Mouse (Mus musculus): ENCODE data around the gene Urb2. TPM values are rescaled to one million over a fixed set of nuclear protein-coding genes. Genes with fewer than 3 reads are reported as not detected.

The Urb2 gene
- polyA plus RNA-seq, 1 experiment from 2014 or later, result 9.0 TPM

DNA sequence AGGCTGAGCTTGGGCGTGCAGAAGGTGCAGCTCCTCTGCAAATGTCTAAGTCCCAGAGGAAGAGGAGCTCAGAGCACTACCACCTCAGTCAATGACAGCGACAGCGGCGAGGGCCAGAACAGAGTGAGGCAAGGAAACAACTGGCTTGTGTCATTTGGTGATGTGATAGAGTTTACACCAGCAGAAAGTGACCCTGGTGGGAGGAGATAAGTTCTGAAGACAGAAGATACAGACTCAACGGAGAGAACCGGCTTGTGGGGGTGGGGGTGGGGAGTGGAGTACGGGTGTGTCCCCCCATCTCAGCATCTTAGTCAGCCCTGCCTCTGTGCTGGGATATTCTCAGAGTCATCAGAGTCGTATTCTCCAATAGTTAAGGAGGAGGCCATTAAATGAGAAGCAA, 56.1 kb downstream of the Urb2 start:
- no peak overlapping the region for H3K9ac ChIP-seq
- H3K4me3 ChIP-seq (ENCODE audit: low read depth, low read length), result no peak overlapping the region
- DNase-seq, result no peak
- no peaks in the 10 kb centered on the region for H3K27me3 ChIP-seq (ENCODE audit: insufficient read depth, low read length)
- no peaks in the 10 kb centered on the region for H3K4me1 ChIP-seq (ENCODE audit: insufficient read depth)
- no peaks in the 10 kb centered on the region for H3K36me3 ChIP-seq (ENCODE audit: insufficient read depth)
- no peaks in the 10 kb centered on the region for H3K9me3 ChIP-seq (ENCODE audit: low read depth, low read length)
- H3K27ac ChIP-seq (ENCODE audit: low read depth), result no peak overlapping the region
- H3K4me2 ChIP-seq, result no peak overlapping the region
- no peak for ATAC-seq (ENCODE audit: insufficient read depth)
- TF ChIP-seq CTCF (IDR thresholded peaks at IDR 0.05; ENCODE audit: low read depth), result no peak
- 66% methylated on average over 8 of the region's 8 CpGs for WGBS

DNA sequence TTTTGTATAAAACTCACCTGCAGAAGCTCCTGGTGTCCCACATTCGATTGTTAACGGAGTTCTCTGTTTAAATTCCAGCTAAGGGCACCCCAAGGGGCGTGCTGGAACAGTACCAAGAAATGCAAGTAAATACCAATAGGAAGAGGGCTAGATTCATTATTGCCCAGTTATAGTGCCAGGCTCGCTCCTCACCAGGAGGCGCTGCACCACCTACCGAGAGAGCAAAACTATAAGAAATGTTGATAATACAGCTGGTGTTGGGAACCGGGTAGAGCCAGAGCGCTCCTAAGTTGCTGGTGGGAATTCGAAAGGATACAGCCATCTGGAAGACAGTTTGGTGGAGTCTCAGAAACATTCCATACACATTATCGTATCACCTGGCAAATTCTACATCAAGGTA, 56.7 kb downstream of the Urb2 start:
- WGBS, result 79% methylated on average over 10 of the region's 10 CpGs

DNA sequence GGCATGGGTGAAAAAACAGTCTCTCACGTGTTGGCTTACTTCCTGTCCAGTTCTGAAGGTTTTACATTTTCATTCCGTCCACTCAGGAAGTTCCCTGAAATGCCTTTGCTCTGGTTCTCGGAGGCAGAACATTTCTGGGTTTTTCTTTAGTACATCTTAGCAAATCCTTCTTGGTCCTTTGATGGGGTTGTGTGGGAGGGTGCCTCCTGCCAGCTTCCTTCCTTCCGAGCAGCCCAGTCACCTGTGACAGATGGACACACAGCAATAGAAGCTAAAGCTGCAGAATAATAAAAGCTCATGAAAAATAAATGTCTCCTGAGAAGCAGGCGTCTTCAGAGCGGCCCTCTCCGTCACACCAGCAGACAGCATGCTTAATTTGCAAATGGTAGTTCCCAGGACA, 57.7 kb downstream of the Urb2 start:
- WGBS, result 69% methylated on average over 7 of the region's 7 CpGs
- H3K36me3 ChIP-seq (ENCODE audit: insufficient read depth), result no peaks in the 10 kb centered on the region
- no peaks in the 10 kb centered on the region for H3K9me3 ChIP-seq (ENCODE audit: low read depth, low read length)
- H3K27me3 ChIP-seq (ENCODE audit: insufficient read depth, low read length), result no peaks in the 10 kb centered on the region
- no peak overlapping the region for H3K4me3 ChIP-seq (ENCODE audit: low read depth, low read length)
- no peak for TF ChIP-seq CTCF (IDR thresholded peaks at IDR 0.05; ENCODE audit: low read depth)
- H3K4me1 ChIP-seq (ENCODE audit: insufficient read depth), result no peaks in the 10 kb centered on the region
- no peak overlapping the region for H3K9ac ChIP-seq
- no peak overlapping the region for H3K4me2 ChIP-seq
- no peak overlapping the region for H3K27ac ChIP-seq (ENCODE audit: low read depth)
- DNase-seq, result no peak
- no peak for ATAC-seq (ENCODE audit: insufficient read depth)

More for the DNA sequence above, 56.7 kb downstream of the Urb2 start:
- TF ChIP-seq CTCF (IDR thresholded peaks at IDR 0.05; ENCODE audit: low read depth), result peak; percentile 52
- Histone ChIP-seq H3K4me3 (ENCODE audit: low read depth, low read length) (no peak overlapping the region), H3K9ac (no peak overlapping the region), H3K36me3 (ENCODE audit: insufficient read depth) (no peaks in the 10 kb centered on the region), H3K9me3 (ENCODE audit: low read depth, low read length) (no peaks in the 10 kb centered on the region), H3K4me2 (no peak overlapping the region), H3K4me1 (ENCODE audit: insufficient read depth) (no peaks in the 10 kb centered on the region), H3K27me3 (ENCODE audit: insufficient read depth, low read length) (no peaks in the 10 kb centered on the region), H3K27ac (ENCODE audit: low read depth) (no peak overlapping the region)
- DNase-seq (peak; percentile 40), ATAC-seq (ENCODE audit: insufficient read depth) (no peak)

DNA sequence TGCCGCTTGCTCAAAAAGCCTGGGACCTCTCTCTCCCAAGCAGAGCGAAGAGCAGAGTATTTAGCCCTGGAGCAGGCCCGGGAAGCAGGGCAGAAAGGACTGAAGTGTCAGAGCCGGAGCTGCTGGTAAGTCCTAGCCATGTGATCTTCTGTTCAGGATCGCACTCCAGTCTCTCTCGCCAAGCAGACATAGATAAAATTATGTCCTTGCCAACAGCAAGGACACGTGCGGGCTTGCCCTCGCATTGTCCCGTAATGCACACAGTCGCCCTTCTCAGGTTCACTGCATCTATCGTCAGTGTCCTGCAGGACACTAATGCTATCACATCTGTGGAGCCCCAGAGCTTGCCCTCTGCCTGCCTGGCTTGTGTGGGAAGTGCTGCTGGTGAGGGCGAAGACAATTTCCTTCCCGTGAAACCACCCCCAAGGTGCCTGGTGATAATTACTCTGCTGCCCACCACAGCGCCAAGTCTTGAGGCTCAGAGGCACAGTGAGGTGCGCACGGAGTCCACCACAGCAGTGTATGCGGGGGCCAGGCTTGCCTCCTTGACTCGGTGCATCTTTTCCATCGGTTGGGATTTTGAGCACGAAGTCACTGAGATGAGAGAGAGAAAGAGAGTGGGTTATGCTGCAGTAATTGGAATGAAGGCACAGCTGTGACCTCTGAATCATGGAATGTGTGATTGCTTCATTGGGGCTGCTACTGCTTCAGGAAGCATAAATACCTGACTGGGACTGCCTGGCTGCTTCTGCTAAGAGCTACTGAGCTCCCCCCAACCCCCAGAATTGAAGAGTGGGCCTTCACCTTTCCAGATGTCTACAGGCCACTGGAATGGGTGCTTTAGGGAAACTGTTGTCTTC, 59.4 kb downstream of the Urb2 start:
- no peak overlapping the region for H3K27ac ChIP-seq (ENCODE audit: low read depth)
- H3K36me3 ChIP-seq (ENCODE audit: insufficient read depth), result no peaks in the 10 kb centered on the region
- DNase-seq (no peak), ATAC-seq (ENCODE audit: insufficient read depth) (no peak)
- no peak for TF ChIP-seq CTCF (IDR thresholded peaks at IDR 0.05; ENCODE audit: low read depth)
- H3K4me2 ChIP-seq, result no peak overlapping the region
- 78% methylated on average over 21 of the region's 21 CpGs for WGBS
- no peak overlapping the region for H3K4me3 ChIP-seq (ENCODE audit: low read depth, low read length)
- H3K9ac ChIP-seq, result no peak overlapping the region
- no peaks in the 10 kb centered on the region for H3K27me3 ChIP-seq (ENCODE audit: insufficient read depth, low read length)
- no peaks in the 10 kb centered on the region for H3K4me1 ChIP-seq (ENCODE audit: insufficient read depth)
- no peaks in the 10 kb centered on the region for H3K9me3 ChIP-seq (ENCODE audit: low read depth, low read length)

DNA sequence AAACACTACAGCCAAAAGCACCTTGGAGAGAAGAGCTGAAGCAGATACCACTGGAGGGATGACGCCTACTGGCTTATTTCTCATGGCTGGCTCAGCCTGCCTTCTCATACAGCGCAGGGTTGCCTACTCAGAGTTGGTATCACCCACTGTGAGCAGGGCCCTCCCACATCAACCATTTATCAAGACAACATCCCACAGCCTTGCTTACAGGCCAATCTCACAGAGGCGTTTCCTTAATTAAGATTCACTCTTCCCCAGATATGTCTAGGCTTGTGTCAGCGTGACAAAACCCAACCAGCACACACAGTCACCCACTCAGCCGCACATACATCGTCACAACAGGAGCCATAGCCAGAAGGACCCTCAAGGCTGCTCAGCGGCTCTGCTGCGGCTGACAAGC, 61.3 kb downstream of the Urb2 start:
- 89% methylated on average over 8 of the region's 8 CpGs for WGBS
- H3K4me1 ChIP-seq (ENCODE audit: insufficient read depth), result no peaks in the 10 kb centered on the region
- H3K9ac ChIP-seq, result no peak overlapping the region
- no peaks in the 10 kb centered on the region for H3K9me3 ChIP-seq (ENCODE audit: low read depth, low read length)
- DNase-seq, result no peak
- H3K27me3 ChIP-seq (ENCODE audit: insufficient read depth, low read length), result no peaks in the 10 kb centered on the region
- no peak overlapping the region for H3K4me3 ChIP-seq (ENCODE audit: low read depth, low read length)
- no peak for ATAC-seq (ENCODE audit: insufficient read depth)
- TF ChIP-seq CTCF (IDR thresholded peaks at IDR 0.05; ENCODE audit: low read depth), result no peak
- no peak overlapping the region for H3K4me2 ChIP-seq
- no peaks in the 10 kb centered on the region for H3K36me3 ChIP-seq (ENCODE audit: insufficient read depth)
- no peak overlapping the region for H3K27ac ChIP-seq (ENCODE audit: low read depth)

DNA sequence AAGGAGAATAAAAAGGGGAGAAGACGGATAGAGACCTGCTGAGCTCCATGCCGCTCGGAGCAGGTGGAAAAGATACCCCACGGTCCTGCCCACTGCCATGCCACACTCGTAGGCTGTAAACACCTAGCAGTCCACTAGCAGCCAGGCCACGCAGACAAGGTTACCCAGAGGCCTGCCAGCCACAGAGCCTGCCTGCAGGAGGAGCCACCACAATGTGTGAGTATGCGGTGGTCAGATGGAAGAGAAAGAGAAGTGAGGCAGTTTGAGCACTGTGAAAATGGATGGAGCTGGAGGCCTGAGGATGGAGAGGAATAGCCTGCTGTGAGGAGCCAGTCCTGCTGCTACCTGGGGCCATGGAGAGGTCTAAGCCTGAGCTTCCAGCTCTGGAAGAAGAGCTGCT, 62.3 kb downstream of the Urb2 start:
- DNase-seq (no peak), ATAC-seq (ENCODE audit: insufficient read depth) (no peak)
- Histone ChIP-seq H3K9me3 (ENCODE audit: low read depth, low read length) (no peaks in the 10 kb centered on the region), H3K4me3 (ENCODE audit: low read depth, low read length) (no peak overlapping the region), H3K4me1 (ENCODE audit: insufficient read depth) (no peaks in the 10 kb centered on the region), H3K4me2 (no peak overlapping the region), H3K27me3 (ENCODE audit: insufficient read depth, low read length) (no peaks in the 10 kb centered on the region), H3K9ac (no peak overlapping the region), H3K27ac (ENCODE audit: low read depth) (no peak overlapping the region), H3K36me3 (ENCODE audit: insufficient read depth) (no peaks in the 10 kb centered on the region)
- 78% methylated on average over 7 of the region's 7 CpGs for WGBS
- peak; percentile 30; the same call in 1 of the 2 replicates for TF ChIP-seq CTCF (IDR thresholded peaks at IDR 0.05; ENCODE audit: low read depth)

DNA sequence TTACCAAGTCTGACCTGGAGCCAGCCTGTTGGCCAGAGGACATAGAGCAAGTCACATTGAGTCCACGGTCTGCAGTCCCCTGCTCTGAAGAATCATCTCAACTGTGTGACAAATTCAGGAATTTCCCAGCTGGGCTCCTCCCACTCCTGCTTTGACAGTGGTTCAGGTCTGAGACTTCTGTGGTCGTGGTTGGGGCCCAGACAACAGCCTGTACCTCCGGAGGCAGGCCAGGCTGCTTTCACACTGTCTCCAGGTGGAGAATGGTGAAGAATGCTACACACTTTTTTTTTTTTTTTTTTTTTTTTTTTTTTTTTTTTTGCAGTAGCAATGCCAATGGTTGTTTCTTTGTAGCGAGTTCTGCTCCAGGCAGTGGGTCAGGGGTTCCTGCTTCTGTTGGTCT, 64.4 kb downstream of the Urb2 start:
- ATAC-seq (ENCODE audit: insufficient read depth) (no peak), DNase-seq (no peak)
- no peaks in the 10 kb centered on the region for H3K4me1 ChIP-seq (ENCODE audit: insufficient read depth)
- H3K4me3 ChIP-seq (ENCODE audit: low read depth, low read length), result no peak overlapping the region
- no peak overlapping the region for H3K9ac ChIP-seq
- TF ChIP-seq CTCF (IDR thresholded peaks at IDR 0.05; ENCODE audit: low read depth), result no peak
- H3K9me3 ChIP-seq (ENCODE audit: low read depth, low read length), result no peaks in the 10 kb centered on the region
- H3K36me3 ChIP-seq (ENCODE audit: insufficient read depth), result no peaks in the 10 kb centered on the region
- no peak overlapping the region for H3K27ac ChIP-seq (ENCODE audit: low read depth)
- WGBS, result 54% methylated on average over 4 of the region's 4 CpGs
- H3K4me2 ChIP-seq, result no peak overlapping the region
- H3K27me3 ChIP-seq (ENCODE audit: insufficient read depth, low read length), result no peaks in the 10 kb centered on the region
